Mouse (Mus musculus): ENCODE measurements around the gene Stap2. TPM values are rescaled to one million over a fixed set of nuclear protein-coding genes. Genes with fewer than 3 reads are reported as not detected.

The Stap2 gene
- polyA plus RNA-seq, 1 experiment from 2014 or later, result 28.0 TPM

DNA sequence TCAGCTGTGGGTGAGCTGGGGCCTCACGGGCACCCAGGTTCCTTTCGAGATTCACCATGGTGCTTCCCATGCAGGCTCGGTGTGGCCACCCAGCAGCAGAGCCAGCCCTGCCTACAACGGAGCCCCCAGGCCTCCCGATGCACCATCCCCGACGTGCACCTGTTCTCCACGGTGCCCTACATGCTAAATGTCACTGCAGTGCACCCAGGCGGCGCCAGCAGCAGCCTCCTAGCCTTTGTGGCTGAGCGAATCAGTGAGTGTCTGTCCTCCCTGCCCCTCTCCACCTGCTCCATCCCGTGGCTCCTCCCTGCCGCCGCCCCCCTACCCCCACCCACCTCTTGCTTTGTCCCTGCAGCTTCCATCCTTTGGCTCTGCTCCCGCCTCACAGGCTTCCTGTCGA, 51.2 kb downstream of the Stap2 start:
- Histone ChIP-seq H3K36me3 (no peaks in the 10 kb centered on the region), H3K27me3 (replicated peaks) (no peaks in the 10 kb centered on the region; the same call in 1 of the 2 replicates), H3K27ac (no peak overlapping the region), H3K4me3 (replicated peaks) (no peak overlapping the region), H3K4me2 (no peak overlapping the region), H3K9me3 (no peaks in the 10 kb centered on the region), H3K9ac (no peak overlapping the region), H3K4me1 (peaks cover 13% of the 10 kb centered on the region)
- ATAC-seq (ENCODE audit: insufficient read depth, low FRiP score, low read depth), result no peak
- WGBS, result 34% methylated on average over 16 of the region's 16 CpGs

DNA sequence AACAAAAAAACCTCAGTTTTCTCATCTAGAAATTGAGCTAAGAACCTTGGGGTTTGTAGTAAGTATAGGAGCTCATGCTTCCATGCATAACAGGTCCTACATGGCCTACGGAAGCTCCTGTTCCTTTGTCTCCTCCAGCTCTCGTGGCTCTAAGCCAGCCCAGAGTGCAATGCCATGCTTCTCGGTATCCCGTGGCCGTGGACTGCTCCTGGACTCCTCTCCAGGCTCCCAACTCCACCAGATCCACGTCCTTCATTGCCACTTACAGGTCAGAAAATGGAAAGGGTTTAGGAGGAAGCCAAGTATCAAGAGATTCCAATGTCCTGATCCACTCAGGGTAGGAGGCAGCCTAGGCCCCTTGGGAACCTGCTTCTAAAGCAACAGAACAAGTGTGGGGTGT, 51.6 kb downstream of the Stap2 start:
- Histone ChIP-seq H3K9me3 (no peaks in the 10 kb centered on the region), H3K27me3 (replicated peaks) (no peaks in the 10 kb centered on the region; the same call in 1 of the 2 replicates), H3K27ac (no peak overlapping the region), H3K4me1 (peaks cover 13% of the 10 kb centered on the region), H3K4me3 (replicated peaks) (no peak overlapping the region), H3K36me3 (no peaks in the 10 kb centered on the region), H3K9ac (no peak overlapping the region), H3K4me2 (no peak overlapping the region)
- 82% methylated on average over 6 of the region's 6 CpGs for WGBS
- no peak for ATAC-seq (ENCODE audit: insufficient read depth, low FRiP score, low read depth)

DNA sequence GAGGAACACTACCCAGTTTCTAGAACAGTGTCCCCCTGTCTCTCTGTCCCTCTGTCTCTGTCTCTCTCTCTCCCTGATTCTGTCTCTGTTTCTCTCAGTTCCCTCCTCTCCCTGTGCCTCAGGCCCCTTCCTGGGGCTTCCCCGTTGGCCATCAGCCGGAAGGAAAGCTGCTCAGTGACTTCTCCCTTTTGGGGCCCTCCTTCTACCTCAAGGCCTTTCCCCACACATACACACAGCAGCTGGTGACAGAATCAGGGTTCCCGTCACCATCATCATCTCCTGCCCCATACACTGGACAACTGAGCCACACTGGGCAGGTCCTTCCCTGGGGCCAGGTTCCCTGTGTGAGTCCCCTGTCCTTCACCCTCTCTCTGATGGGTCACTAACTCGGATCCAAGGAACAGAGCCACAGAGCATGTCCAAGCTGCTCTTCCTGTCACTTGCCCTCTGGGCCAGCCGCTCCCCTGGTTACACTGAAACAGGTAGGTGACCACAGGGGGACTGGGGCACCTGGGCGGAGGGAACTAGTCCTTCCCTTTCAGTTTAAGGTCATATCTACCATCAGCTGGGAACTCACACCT, 52.8 kb downstream of the Stap2 start, which contains the start of gene Ebi3:
TSS of gene Ebi3 (plus strand) at position 194 of the 581 bp plus-strand sequence.
- no peak within 1 kb of the TSS for H3K27ac ChIP-seq
- H3K9ac ChIP-seq, result no peak within 1 kb of the TSS
- WGBS, result 69% methylated on average over 6 of the region's 6 CpGs
- H3K9me3 ChIP-seq, result no peaks in the 10 kb centered on the region
- no peaks in the 10 kb centered on the region for H3K36me3 ChIP-seq
- no peak within 1 kb of the TSS for H3K4me2 ChIP-seq
- no peak for ATAC-seq (ENCODE audit: insufficient read depth, low FRiP score, low read depth)
- peaks cover 7% of the 10 kb centered on the region for H3K4me1 ChIP-seq
- no peak within 1 kb of the TSS for H3K4me3 ChIP-seq (replicated peaks)
- H3K27me3 ChIP-seq (replicated peaks), result no peaks in the 10 kb centered on the region; the same call in 1 of the 2 replicates

DNA sequence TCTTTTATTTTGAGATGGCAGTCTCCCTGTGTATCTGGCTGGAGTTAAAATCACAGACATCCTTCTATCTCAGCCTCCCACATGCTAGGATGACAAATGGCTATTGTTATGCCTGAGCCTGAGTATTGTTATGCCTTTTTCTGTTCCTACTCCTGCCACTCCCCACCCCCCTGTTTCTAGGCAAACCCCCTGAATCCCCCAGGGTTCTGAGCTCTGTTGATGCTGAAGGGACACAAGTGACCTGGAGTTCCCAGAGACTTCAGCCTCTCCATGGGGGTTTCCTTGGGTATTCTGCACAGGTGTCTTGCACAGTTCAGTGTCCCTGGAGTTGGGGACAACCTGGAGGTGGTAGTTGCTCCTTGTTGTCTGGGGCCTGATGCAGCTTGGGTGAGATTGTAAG, 53.3 kb downstream of the Stap2 start:
- Histone ChIP-seq H3K4me3 (replicated peaks) (no peak overlapping the region), H3K36me3 (no peaks in the 10 kb centered on the region), H3K27me3 (replicated peaks) (no peaks in the 10 kb centered on the region; the same call in 1 of the 2 replicates), H3K4me2 (no peak overlapping the region), H3K9ac (no peak overlapping the region), H3K4me1 (peaks cover 7% of the 10 kb centered on the region), H3K27ac (no peak overlapping the region), H3K9me3 (no peaks in the 10 kb centered on the region)
- ATAC-seq (ENCODE audit: insufficient read depth, low FRiP score, low read depth), result no peak

- peaks cover 2% of the 10 kb centered on the region; the same call in 1 of the 2 replicates for H3K4me1 ChIP-seq
- H3K36me3 ChIP-seq, result no peaks in the 10 kb centered on the region
- no peak overlapping the region for H3K4me2 ChIP-seq
- H3K27ac ChIP-seq, result no peak overlapping the region
- ATAC-seq (ENCODE audit: insufficient read depth, low FRiP score, low read depth), result no peak
- whole genome bisulfite sequencing, result 74% methylated on average over 9 of the region's 9 CpGs
- no peaks in the 10 kb centered on the region; the same call in 1 of the 2 replicates for H3K27me3 ChIP-seq (replicated peaks)
- no peak overlapping the region for H3K4me3 ChIP-seq (replicated peaks)
- no peaks in the 10 kb centered on the region for H3K9me3 ChIP-seq
- no peak overlapping the region for H3K9ac ChIP-seq
Measured at GRCm38 (mm10) chr17:55950601-55951000, 54.8 kb downstream of the Stap2 start.

DNA sequence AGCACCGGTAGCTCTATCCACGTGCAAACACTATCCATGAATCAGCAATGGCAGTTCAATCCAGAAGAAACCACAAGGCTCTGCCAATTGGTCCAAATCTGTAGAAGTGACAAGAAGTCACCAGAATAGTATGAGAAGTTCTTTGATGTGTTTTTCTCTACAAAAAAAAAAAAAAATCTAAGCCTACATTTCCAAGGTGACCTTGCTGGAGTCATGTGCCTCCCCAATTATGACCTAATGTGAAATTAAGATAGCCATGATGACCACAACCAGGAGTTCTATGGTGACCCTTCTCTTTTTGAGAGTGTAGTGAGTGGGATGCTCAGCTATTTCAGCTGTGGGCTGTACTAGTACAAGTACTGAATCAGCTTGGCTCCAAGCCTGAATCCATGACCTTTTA, 56.0 kb downstream of the Stap2 start, which contains the start of gene Zfp119b:
TSS of gene Zfp119b (minus strand) at position 101 of the 400 bp plus-strand sequence.
- Histone ChIP-seq H3K4me1 (peaks cover 4% of the 10 kb centered on the region; the same call in 1 of the 2 replicates), H3K36me3 (no peaks in the 10 kb centered on the region), H3K9me3 (no peaks in the 10 kb centered on the region), H3K9ac (no peak within 1 kb of the TSS), H3K4me2 (no peak within 1 kb of the TSS), H3K4me3 (replicated peaks) (no peak within 1 kb of the TSS), H3K27me3 (replicated peaks) (no peaks in the 10 kb centered on the region), H3K27ac (no peak within 1 kb of the TSS)
- 84% methylated on average over 2 of the region's 2 CpGs for WGBS
- ATAC-seq (ENCODE audit: insufficient read depth, low FRiP score, low read depth), result no peak

DNA sequence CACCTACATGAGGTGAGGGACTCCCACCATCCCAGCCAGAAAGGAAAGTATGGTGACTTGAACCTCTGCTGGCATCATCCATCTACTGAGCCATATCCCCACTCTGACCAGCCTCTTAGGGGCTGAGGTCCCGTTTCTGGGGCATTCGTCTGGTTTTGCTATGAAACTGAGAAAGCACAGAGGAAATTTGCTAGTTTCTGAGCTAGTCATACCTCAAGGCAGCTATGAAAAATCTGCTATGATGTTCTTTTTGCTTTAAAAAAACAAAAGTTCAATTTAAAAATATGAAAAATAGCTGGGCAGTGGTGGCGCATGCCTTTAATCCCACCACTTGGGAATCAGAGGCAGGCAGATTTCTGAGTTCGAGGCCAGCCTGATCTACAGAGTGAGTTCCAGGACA, 56.7 kb downstream of the Stap2 start:
- H3K4me3 ChIP-seq (replicated peaks), result no peak overlapping the region
- H3K4me1 ChIP-seq, result peaks cover 4% of the 10 kb centered on the region; the same call in 1 of the 2 replicates
- WGBS, result 89% methylated on average over 4 of the region's 4 CpGs
- H3K9me3 ChIP-seq, result no peaks in the 10 kb centered on the region
- no peak overlapping the region for H3K4me2 ChIP-seq
- H3K27ac ChIP-seq, result no peak overlapping the region
- no peaks in the 10 kb centered on the region for H3K36me3 ChIP-seq
- no peak for ATAC-seq (ENCODE audit: insufficient read depth, low FRiP score, low read depth)
- no peaks in the 10 kb centered on the region for H3K27me3 ChIP-seq (replicated peaks)
- no peak overlapping the region for H3K9ac ChIP-seq

Other genes with a start within 250 kb of the Stap2 start
- gene Zfp119a, start 126.7 kb downstream of the Stap2 start, polyA plus RNA-seq (2015; fragmentation: Nextera tagmentation; extraction: Ambion mirVana), result 9.4 and 9.9 TPM in 2 replicates
- gene Zfp959, start 113.5 kb downstream of the Stap2 start, polyA plus RNA-seq (2015; fragmentation: Nextera tagmentation; extraction: Ambion mirVana), result 14.0 and 15.1 TPM in 2 replicates
- 6.1 and 6.9 TPM in 2 replicates for gene Zfp119b, start 56.1 kb downstream of the Stap2 start, polyA plus RNA-seq (2015; fragmentation: Nextera tagmentation; extraction: Ambion mirVana)
- gene Ebi3, start 52.9 kb downstream of the Stap2 start, polyA plus RNA-seq (2015; fragmentation: Nextera tagmentation; extraction: Ambion mirVana), result 4.1 TPM in 2 replicates
- gene Yju2, start 46.5 kb downstream of the Stap2 start, polyA plus RNA-seq (2015; fragmentation: Nextera tagmentation; extraction: Ambion mirVana), result 22.0 and 24.8 TPM in 2 replicates
- 10.4 and 11.1 TPM in 2 replicates for gene Shd, start 35.1 kb downstream of the Stap2 start, polyA plus RNA-seq (2015; fragmentation: Nextera tagmentation; extraction: Ambion mirVana)
- 9.8 and 11.7 TPM in 2 replicates for gene Fsd1, start 19.1 kb downstream of the Stap2 start, polyA plus RNA-seq (2015; fragmentation: Nextera tagmentation; extraction: Ambion mirVana)
- gene Mpnd, start 127 bp upstream of the Stap2 start, polyA plus RNA-seq (2015; fragmentation: Nextera tagmentation; extraction: Ambion mirVana), result 89.7 and 91.8 TPM in 2 replicates
- 136 and 142 TPM in 2 replicates for gene Sh3gl1, start 31.1 kb upstream of the Stap2 start, polyA plus RNA-seq (2015; fragmentation: Nextera tagmentation; extraction: Ambion mirVana)
- gene Chaf1a, start 34.9 kb upstream of the Stap2 start, polyA plus RNA-seq (2015; fragmentation: Nextera tagmentation; extraction: Ambion mirVana), result 21.7 and 22.4 TPM in 2 replicates
- gene Ubxn6, start 69.4 kb upstream of the Stap2 start, polyA plus RNA-seq (2015; fragmentation: Nextera tagmentation; extraction: Ambion mirVana), result 32.8 and 36.0 TPM in 2 replicates
- gene Hdgfl2, start 74.0 kb upstream of the Stap2 start, polyA plus RNA-seq (2015; fragmentation: Nextera tagmentation; extraction: Ambion mirVana), result 99.9 and 103 TPM in 2 replicates
- gene Plin4, start 104.2 kb upstream of the Stap2 start, polyA plus RNA-seq (2015; fragmentation: Nextera tagmentation; extraction: Ambion mirVana), result 0.36 TPM in 2 replicates
- 0.42 and 0.59 TPM in 2 replicates for gene Plin5, start 112.0 kb upstream of the Stap2 start, polyA plus RNA-seq (2015; fragmentation: Nextera tagmentation; extraction: Ambion mirVana)
- gene Lrg1, start 116.4 kb upstream of the Stap2 start, polyA plus RNA-seq (2015; fragmentation: Nextera tagmentation; extraction: Ambion mirVana), result 0.52 and 1.6 TPM in 2 replicates
- gene Sema6b, start 134.8 kb upstream of the Stap2 start, polyA plus RNA-seq (2015; fragmentation: Nextera tagmentation; extraction: Ambion mirVana), result 1.3 and 1.4 TPM in 2 replicates
- gene Tnfaip8l1, start 156.9 kb upstream of the Stap2 start, polyA plus RNA-seq (2015; fragmentation: Nextera tagmentation; extraction: Ambion mirVana), result 13.2 and 14.8 TPM in 2 replicates
- gene Mydgf, start 178.3 kb upstream of the Stap2 start, polyA plus RNA-seq (2015; fragmentation: Nextera tagmentation; extraction: Ambion mirVana), result 112 and 113 TPM in 2 replicates
- gene Dpp9, start 213.3 kb upstream of the Stap2 start, polyA plus RNA-seq (2015; fragmentation: Nextera tagmentation; extraction: Ambion mirVana), result 33.2 and 37.5 TPM in 2 replicates